Mouse (Mus musculus) embryo, embryonic 10.5 days (tissue): ENCODE measurements at regions not wholly inside any gene's neighbourhood (a gene's known extent, or its start where the extent isn't known, plus 50 kb on each side); places are given as distances from the start of the nearest gene placed in this dataset.

ENCODE experiments used
- DNase-seq: peaks from one replicate; pipeline ENCODE4 v3.0.0-alpha.2; 2015; ENCODE audit warnings: low spot score

DNA sequence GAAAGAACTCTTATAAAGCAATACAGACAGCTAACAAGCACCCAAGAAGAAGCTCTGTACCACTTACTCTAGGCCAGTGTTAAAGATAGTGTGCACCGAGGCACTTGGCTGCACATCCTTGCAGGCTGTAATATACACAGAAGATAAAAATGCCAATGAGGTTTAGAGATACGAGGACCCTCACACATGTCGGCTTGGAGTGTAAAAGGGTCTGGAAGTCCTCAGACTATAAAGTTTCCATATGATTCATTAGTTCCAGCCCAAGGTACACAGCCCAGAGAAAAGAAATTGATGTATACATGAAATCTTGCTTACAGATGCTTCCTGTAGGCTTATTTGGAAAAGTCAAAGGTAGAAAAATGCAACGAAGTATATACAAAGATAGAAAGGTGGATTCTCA lies 800.3 kb upstream of the Lrrc6 start:
- DNase-seq, result no peak

DNA sequence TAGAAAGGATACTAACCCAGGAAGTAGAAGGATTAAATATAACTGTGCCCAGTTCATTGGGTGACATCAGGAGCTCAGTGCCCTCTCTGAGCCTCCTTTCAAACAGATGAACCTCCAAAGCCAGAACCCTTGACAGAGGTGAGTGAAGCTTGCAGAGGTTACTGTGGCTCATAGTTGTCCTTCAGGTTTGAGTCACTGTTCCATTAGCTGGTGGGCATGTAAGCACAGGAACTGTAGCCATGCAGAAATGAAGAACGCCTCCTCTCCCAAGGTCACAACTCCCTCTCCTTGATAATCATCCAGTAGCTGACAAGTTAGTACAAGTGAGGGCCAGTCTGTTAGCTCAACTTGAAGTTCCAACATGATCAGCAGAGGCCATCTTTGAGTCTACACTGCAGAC lies 794.1 kb upstream of the Lrrc6 start:
- no peak for DNase-seq

DNA sequence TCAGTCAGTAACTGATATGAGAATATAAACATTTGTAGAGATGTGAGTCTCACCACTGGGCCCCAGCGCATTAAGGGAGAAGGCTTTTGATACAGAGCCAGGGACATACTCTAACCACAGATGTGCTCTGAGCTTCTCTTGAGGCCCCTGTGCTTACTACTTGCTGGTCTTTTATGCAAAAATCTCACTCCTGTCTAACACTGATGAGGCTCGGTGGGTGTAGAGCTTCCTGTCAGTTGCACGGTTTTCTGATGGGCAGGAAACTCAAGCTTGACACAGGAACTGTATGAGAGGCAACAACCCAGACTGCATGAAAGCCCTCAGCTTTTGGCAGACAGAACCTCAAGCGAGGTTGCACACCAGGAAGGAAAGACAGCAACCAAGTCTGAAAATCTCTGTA lies 789.0 kb upstream of the Lrrc6 start:
- DNase-seq, result no peak

DNA sequence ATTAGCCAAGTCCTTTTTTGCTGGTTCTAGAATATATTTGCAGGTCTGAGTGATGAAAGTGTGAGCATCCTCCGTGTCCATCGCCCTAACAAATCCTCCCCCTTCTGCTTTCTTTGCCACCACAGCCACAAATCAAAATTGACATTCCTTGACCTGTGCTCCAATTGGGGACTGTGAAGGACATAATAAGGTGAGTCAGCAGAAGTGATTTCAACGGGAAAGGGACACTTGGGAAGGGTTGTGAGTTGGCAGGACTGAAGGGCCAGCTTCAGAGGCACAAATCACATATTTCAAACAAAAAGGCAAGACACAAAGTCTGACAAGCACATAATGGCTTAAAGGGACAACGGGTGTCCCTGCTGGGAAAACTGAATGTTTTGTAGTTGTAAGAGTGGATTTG lies 784.2 kb upstream of the Lrrc6 start:
- no peak for DNase-seq

DNA sequence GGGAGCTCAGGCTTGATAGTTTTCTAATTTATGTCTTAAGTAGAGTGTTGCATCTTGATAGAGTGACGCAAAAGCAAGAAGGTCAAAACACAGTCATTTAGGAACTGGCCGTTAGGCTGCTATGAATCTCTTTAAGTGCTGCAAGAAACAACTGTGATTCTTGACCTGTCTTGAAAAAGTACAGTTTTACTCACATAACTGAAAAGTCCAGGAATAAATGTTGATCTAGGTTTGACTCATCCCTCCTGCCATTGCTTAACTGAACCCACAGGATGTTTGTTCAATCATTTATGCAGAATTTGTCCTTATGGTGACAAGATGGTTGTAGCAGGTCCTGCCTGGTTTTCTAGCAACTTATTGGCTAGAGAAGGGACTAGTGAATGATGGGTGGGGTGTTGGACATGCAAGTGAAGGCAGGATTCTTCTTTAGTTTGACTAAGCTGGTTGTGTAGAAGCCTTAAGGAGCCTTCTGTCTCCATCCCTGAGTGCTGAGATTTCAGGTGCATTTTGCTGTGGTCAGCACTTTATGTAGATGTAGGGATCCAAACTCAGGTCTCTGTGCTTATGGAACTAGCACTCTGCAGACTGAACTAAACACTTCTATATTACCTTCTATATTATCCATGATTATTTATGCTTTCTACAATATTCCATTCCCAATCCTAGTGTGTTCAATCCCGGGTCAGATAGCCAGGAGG lies 782.7 kb upstream of the Lrrc6 start:
- no peak for DNase-seq

DNA sequence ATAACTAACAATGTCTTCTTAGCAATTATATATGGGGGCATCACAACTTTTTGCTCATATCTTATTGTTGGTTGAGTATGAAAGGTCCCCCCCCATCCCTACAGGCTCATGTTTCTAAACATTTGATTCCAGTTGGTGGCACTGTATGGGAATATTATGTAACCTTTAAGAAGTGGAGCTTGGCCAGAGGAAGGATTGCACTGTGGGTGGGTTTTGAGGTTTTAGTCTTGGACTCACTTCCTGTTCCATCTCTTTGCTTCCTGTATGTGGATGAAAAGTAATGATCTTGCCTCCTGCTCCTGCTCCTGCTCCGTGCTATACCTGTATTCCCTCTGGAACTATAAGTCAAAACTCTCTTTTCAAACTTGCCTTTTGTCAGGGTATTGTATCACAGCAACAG lies 778.2 kb upstream of the Lrrc6 start:
- no peak for DNase-seq

DNA sequence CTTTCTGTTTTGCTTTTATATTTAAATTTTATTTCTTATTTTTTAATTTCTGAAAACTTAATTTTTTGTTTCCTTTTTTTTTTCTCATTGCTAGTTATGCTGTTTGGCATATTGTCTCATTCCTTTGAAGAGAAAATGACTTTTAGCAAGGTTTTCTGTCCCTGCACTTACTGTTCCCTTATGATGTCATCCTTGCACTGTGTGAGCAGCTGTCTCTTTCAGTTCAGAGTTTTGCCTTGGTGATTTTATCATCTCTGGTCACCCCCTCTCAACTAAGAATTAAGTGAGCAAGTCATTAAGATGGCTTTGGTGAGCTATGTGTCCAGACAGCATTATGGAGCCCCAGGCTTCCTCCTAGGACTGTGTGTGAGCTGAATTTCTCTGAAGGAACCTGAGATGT lies 774.3 kb upstream of the Lrrc6 start:
- DNase-seq, result no peak

DNA sequence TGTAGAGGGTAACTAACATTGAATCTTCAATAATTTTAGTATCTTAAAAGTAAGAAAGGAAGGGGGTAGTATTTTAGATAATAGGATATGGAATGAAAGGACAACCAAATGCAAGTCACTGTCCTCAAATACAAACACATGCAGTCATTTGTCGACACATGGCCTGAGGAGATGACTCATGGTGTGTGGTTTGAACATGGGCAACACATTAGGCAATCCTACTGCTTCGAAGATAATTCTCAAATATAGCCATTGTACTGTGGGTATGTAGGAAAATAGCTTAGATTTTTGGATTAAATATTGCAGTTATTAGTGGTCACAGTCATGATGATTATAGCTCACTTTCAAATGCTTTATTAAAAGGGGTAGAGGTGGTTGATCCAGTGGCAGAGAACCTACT lies 771.7 kb upstream of the Lrrc6 start:
- no peak for DNase-seq

DNA sequence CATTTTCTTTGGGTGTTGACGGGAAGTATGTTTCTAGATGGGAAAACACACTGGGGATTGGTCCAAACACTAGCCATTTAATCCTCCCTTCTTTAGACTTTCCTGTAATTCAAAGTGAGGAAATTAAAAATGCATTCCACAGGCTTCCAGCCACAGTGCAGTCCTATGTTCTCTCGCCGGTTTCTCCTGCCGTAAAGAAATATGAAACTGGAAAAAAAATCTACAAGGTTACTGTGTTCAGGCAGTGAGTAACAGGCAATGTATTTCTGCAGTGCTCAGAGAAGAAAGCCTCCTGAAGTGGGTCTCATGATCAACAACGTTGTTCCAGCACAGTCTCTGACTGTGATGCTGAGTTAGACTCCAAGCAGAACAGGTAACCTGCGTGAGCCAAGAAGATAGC lies 763.0 kb upstream of the Lrrc6 start:
- DNase-seq, result no peak

DNA sequence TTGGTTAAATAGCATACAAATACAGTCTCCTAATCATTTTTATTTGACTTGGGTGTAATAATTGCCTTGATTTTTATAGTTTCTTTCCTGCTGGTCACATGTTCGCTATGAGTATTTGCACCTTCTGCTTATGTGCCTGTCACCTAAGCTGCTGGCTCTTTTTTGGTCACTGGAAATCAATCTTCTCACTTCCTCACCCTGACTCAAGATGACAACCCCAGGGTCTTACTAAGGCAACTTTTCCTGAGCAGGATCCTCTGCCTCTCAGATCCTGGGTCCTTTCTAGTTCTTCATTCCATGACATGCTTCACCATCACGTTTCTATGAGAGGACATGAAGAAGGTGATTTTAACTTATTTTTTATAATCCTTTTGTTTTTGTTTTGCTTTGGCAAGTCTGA lies 762.6 kb upstream of the Lrrc6 start:
- DNase-seq, result no peak

DNA sequence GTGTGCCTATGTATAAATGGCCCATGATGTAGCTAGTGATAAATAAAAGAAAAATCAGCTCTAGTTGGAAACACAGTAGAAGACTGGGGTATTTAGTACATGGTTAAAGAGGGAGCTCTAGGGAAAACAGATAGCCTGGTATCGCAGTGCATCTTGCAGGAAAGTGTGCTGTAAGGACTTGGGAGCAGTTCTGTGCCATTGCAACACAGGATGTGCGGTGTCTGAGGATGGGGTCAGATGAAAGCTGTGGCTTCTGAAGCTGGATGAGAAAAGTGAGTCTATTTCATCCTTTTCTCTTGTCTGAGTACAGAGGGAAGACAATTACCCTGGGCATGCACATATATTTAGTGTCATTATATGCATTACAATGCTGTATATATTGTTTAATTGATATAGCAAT lies 761.6 kb upstream of the Lrrc6 start:
- no peak for DNase-seq

DNA sequence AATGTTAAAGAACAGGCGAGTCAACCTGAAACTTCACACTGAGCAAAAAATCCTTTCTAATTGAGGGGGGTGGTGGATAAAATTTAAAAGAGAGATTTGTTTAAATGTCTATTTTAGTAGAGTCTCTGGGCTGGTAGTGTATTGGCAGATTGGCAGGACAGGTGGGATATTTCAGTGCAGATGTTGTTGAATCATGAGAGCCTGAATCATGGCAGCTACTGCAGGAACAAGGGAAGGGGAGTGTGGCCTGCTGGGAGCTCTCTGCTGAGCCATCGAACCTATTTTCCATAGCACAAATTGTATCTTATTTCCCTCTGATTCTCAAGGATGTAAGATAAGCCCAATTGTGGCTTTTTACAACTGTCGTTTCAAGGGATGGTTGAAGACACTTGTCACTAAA lies 760.0 kb upstream of the Lrrc6 start:
- no peak for DNase-seq

DNA sequence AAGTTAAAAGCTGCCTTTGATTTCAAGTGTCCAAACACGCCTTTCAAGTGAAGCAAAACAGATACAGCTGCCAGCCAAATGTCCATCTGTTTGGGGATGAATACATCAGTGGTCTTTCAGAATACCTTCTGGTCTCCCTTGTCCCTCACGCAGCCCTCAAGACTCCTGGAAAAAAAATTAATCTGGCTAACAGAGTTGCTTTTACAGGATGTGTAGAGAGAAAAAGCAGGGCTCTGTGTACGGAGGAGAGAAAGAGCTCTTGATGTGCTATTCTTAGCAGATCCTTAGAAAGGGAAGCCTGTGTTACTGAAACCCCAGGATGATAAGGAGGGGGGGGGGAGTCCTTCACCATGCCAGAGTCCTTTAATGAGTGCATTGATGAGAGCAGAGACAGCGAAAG lies 748.4 kb upstream of the Lrrc6 start:
- DNase-seq, result peak; percentile 26

DNA sequence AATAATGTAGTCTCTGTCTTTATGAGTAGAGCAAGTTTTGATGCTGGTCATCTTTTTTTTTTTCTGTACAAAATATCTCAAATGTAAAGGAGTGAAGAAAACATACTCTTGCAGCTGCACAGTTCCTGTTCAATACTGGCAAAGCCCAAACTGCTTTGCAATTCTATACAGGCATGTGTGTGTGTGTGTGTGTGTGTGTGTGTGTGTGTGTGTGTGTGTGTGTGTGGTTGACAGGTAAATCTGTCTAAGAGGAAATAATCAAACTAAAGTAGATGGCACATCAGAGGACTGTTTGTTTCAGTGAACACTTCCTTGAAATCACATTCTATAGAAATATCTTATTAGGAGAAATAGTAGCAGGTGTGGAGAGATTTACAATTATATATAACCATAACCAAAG lies 747.8 kb upstream of the Lrrc6 start:
- DNase-seq, result no peak

DNA sequence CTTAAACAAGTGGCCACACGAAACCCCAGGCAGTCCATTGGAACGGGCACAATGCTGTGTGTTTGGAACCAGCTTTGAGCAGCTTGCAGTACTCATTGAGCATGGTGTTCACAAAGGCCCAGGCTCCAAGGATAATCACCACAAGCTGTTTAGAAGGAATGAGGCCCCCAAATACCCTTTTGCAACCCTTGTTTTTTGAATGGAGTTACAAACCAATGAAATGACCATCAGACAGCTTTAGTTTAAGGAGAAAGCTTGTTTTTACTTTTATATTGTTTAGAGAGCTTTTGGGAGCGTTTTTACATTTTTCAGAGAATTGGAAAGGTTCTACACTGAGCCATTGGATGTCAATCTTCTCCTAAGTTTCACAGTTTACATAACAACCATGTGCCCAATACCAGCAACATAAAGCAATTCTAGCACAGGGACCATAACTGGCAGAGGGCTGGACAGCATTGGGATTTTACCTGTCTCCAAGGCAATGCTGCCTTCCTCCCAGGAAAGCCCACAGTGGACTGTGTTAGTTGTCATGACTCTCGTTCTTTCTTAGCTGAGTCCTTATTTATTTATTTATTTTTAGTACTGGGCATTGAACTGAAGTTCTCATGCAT lies 745.1 kb upstream of the Lrrc6 start:
- peak; percentile 49 for DNase-seq

DNA sequence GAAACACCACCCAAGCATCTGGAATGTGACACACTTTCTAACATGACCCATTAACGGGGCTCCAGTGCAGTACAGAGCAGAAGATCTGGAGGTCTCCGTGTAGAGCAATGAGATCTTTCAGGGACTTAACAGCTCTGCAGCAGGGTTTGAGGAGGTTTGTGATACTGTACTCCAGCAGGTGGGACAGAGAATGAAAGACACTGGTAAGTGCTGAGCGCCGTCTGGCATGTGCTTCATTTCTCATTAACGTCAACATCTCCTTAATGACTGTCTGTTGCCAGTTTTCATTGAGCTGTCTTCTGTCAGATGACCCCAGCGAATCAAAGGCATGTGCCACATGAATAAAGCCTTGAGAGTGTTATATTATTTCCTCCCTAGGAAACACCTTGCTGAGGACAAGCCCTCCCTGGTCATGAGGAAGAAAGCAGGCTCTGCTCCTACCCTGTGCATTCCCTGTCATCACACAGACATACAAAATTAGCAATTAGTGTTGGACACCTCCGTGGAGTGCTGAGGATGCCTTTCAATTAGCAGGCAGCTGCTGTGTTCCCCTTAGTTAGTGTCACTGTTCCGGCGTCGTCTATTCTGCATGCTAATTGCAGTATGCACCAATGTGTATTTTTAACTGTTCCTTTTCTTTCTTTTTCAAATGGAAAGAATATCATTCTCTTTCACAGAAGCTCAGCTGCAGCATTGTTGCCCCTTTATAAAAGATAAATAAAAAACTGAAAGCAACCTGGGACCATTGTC lies 744.4 kb upstream of the Lrrc6 start:
- no peak for DNase-seq

DNA sequence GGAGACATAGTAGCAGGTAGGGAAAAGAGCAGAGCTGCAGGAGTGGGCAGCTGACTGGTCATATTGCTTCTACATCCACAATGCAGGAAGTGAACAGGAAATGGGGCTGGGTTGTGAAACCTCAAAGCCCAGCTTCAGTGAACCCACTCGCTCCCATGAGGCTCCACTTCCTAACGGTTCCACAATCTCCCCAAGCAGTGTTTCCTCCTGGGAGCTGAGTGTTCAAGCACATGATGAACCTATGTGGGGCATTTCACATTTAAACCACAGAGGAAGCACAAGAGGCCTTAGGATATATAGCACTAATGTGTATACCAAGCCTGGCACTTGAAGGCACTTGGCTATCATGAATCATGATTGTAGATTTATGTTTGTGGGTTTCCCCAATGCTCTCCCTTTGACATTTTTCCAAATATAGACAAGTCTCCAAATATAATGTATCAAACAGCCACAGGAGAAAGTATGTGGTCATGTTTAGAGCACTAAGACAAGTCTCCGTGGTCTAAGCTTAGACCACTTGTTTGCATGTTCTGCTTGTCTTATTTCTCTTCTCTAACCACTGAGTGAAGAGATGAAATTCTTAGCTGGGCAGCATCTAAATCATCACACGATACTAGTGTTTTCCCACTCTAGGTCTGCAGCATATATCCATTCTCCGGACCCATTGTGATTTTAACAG lies 734.5 kb upstream of the Lrrc6 start:
- no peak for DNase-seq

DNA sequence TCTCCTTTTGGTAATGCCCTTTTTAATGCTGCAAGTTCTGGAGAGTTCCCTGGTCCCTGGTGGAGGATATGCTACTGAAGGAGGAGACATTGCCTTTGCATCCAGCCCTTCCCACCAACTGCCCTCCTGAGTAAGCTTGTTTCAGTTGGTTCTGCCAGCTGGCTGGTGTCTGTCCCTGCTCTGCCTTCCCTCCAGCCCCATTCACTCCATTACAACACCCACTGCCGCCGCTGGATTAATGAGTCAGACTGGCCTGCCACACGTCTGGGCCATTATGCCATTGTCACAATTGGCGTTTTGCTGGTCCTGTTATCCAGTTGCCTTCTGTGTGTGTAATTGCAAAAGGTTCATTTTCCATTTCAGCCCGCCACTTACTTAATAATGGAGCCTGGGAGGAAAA lies 728.6 kb upstream of the Lrrc6 start:
- DNase-seq, result no peak

DNA sequence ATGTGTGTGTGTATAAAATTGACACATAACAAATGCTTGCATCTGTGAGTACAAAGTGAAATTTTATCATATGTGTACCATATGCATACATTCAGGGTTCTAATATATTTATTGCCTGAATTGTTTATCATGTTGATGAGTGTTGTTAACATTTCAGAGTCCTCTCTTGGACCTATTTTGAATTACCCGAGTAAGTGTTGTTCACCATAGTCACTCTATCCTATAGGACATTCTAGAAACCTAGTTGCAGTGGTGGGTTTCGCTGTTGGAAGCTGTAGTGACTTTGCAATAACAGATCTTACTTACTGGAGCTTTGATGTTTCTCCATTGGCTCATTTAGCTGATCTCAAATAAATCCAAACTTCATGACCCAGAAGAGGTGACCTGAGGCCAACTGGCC lies 727.9 kb upstream of the Lrrc6 start:
- DNase-seq, result no peak

DNA sequence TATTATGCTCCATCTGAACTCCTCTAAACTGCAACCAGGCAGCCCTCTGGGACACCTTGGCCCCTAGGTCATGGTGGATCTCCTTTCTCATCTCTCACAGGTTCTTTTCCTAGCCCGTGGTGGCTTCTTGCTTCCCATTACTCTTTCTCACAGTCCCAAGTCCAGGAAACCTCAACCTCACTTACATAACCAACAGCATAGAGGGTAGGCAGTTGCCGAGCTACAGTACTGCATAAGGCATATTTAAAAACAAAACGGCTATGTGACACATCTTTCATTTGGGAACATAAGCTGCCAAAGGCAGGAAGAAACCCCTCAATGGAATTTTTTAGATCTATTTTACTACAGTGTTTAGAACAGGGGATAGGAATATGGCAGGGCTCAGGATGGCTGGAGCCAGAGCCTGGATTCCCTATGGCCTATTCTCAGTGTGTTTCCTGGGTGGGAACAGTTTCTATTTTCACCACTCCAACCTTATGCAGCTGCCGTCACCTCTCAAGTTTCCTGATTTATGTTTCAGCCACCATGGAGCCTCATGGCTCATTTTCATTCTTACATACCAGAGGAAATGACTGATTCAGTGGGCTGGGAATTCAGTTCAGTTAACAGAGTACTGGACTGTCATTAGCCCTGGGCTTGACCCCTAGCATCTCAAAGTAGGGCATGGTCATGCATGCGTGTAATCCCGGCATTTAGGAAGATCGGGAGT lies 726.9 kb upstream of the Lrrc6 start:
- peak; percentile 22 for DNase-seq

DNA sequence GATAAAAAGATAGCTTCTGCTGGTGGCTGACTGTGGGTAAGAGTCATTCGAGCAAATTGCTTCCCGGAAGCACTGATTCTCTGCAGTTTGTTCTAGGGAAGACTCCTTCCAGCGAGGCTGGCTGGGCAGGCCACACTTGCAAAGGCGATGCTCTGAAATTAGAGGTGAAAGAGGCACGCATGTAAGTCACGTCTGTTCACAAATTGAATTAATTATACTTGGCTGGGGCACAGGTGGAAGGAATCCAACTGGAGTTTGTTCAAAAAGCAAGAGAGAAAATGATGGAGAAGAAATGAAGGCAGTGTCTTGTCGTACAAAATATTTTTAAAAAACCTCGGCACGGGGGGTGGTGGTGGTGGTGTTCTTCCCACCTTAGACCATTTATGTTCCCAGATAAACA lies 726.2 kb upstream of the Lrrc6 start:
- no peak for DNase-seq
